Mouse (Mus musculus) heart, embryonic 11.5 days (tissue): ENCODE measurements around the gene Smarcb1. TPM values are rescaled to one million over a fixed set of nuclear protein-coding genes. Genes with fewer than 3 reads are reported as not detected.

Experiments
- ATAC-seq: fragments of 200-750 bp; cut with Nextera tagmentation; replicated peaks from 2 replicates; pipeline ENCODE4 v1.8.0; 2017; ENCODE audit warnings: moderate library complexity; ENCODE audit not compliant: insufficient number of reproducible peaks, low FRiP score, low TSS enrichment
- H3K27ac ChIP-seq: fragments of 300-500 bp; sonication (generic); 2 replicates; pipeline ENCODE4 v1.5.1; 2014; ENCODE audit warnings: mild to moderate bottlenecking, low read depth, low read length
- H3K27me3 ChIP-seq: fragments of 300-500 bp; sonication (generic); 2 replicates; pipeline ENCODE4 v1.6.1; 2014; ENCODE audit warnings: mild to moderate bottlenecking, low read length, mixed read lengths; ENCODE audit not compliant: control insufficient read depth, insufficient read depth
- H3K36me3 ChIP-seq: fragments of 300-500 bp; sonication (generic); 2 replicates; pipeline ENCODE4 v1.6.1; 2014; ENCODE audit warnings: mild to moderate bottlenecking, low read length, moderate library complexity, mixed read lengths; ENCODE audit not compliant: control insufficient read depth, insufficient read depth
- H3K4me1 ChIP-seq: fragments of 300-500 bp; sonication (generic); 2 replicates; pipeline ENCODE4 v1.6.1; 2014; ENCODE audit warnings: low read length; ENCODE audit not compliant: control insufficient read depth, insufficient read depth
- H3K4me2 ChIP-seq: fragments of 300-500 bp; sonication (generic); 2 replicates; pipeline ENCODE4 v1.6.1; 2014; ENCODE audit warnings: mild to moderate bottlenecking, moderate library complexity
- H3K4me3 ChIP-seq: fragments of 300-500 bp; sonication (generic); 2 replicates; pipeline ENCODE4 v1.5.1; 2014; ENCODE audit warnings: low read depth, low read length
- H3K9ac ChIP-seq: fragments of 300-500 bp; sonication (generic); 2 replicates; pipeline ENCODE4 v1.6.1; 2014; ENCODE audit warnings: mild to moderate bottlenecking, low read depth, low read length, moderate library complexity
- H3K9me3 ChIP-seq: fragments of 300-500 bp; sonication (generic); replicated peaks from 2 replicates; pipeline ENCODE4 v1.6.1; 2016; ENCODE audit warnings: low read length; ENCODE audit not compliant: control insufficient read depth
- WGBS: fragments of 180-500 bp; shearing (Covaris S2); extraction: QIAGEN DNeasy Blood & Tissue Kit; methylation state at CpG from one replicate; pipeline ENCODE4 v1.1.7; 2014; ENCODE audit not compliant: insufficient replicate concordance; 5-methylcytosine and 5-hydroxymethylcytosine counted together
- polyA plus RNA-seq: library from polyadenylated mRNA; unstranded; fragments of >200 nt; fragmentation: Nextera tagmentation; extraction: Ambion mirVana; gene quantifications from 2 replicates; pipeline ENCODE4 v1.2.1, GENCODE M21; 2014

The Smarcb1 gene
- polyA plus RNA-seq, 1 experiment from 2014 or later: 139 TPM

DNA sequence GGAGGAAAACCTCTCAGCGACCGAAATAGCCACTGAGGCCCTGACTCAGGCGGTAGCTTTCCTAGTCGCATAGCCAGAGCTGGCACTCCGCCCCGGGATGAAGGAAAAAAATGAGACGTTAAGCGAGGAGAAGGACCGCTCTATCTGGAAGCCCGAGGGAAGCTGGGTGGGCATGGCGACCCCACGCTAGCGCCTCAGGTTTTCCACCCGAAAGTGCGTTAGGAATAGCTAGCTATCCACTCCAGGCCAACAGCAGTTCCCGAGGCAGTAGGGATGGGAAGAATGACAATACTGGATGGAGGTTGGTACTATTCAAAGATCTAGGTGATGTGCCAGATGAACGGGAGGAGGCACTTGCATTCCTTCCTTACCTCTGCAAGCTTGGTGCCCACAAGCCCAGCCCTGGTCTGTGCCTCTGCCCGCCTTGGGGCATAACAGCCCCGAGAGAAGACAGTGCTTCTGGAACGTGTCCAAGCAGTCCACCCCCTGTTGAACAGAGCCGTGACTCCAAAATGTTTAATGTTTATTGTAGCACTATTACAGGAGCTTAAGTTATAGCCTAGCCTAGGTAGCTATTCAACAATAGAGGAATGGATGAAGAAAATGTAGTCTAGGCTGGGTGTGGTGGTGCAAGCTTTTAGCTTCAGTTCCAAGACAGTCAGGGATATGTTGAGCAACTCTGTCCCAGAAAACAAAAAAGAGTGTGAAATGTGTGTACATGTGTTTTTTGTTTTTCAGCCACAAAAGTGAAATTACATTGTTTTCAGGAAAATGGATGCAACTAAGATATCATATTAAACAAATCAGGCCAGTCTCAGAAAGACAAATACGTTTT, 526 bp upstream of the Smarcb1 start:
- Histone ChIP-seq H3K4me1 (peaks cover 14% of the 10 kb centered on the region), H3K4me3 (peak overlapping the region; percentile 66), H3K27ac (peak overlapping the region; percentile 76), H3K27me3 (peaks cover 4% of the 10 kb centered on the region; the same call in 1 of the 2 replicates), H3K9me3 (no peaks in the 10 kb centered on the region), H3K4me2 (peak overlapping the region; percentile 87), H3K36me3 (no peaks in the 10 kb centered on the region; the same call in 1 of the 2 replicates), H3K9ac (peak overlapping the region; percentile 92)
- WGBS: 6% methylated on average over 22 of the region's 22 CpGs
- 0 out of 2 replicates have a peak, but pooled peaks have one; percentile 32 for ATAC-seq

GRCm38 (mm10) chr10:75919026-75919425, 2.4 kb downstream of the Smarcb1 start:
- H3K27ac ChIP-seq: no peak overlapping the region
- H3K9me3 ChIP-seq: no peaks in the 10 kb centered on the region
- no peak for ATAC-seq
- 81% methylated on average over 5 of the region's 5 CpGs for WGBS
- no peaks in the 10 kb centered on the region for H3K27me3 ChIP-seq
- H3K4me2 ChIP-seq: no peak overlapping the region
- H3K36me3 ChIP-seq: peaks cover 17% of the 10 kb centered on the region
- H3K4me3 ChIP-seq: no peak overlapping the region
- H3K4me1 ChIP-seq: peaks cover 22% of the 10 kb centered on the region
- H3K9ac ChIP-seq: no peak overlapping the region

GRCm38 (mm10) chr10:75916840-75917239, 4.6 kb downstream of the Smarcb1 start:
- Histone ChIP-seq H3K4me1 (peaks cover 26% of the 10 kb centered on the region), H3K27me3 (no peaks in the 10 kb centered on the region), H3K9ac (no peak overlapping the region), H3K4me3 (no peak overlapping the region), H3K27ac (no peak overlapping the region), H3K9me3 (no peaks in the 10 kb centered on the region), H3K36me3 (peaks cover 24% of the 10 kb centered on the region), H3K4me2 (no peak overlapping the region)
- WGBS: 82% methylated on average over 8 of the region's 8 CpGs
- no peak for ATAC-seq

DNA sequence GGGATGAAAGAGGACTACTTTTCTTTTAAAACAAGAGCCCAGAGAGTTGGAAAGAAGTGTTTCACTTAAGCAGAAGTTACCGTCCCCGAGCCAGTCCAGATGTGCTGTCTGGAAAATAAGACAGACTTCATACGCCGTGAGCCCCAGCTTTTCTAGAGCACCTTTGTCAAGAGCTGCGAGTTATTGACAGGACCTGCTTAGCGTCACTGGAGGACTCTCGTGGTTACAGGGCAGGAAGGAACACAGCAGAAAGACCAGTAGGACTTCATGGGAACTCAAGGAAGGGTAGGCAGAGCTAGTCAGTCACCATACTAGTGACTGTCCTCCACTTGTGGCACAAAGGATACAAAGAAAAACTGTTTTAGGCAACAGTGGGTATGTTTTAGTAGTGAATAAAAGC, 5.9 kb downstream of the Smarcb1 start:
- ATAC-seq: no peak
- no peaks in the 10 kb centered on the region for H3K9me3 ChIP-seq
- 45% methylated on average over 7 of the region's 7 CpGs for WGBS

DNA sequence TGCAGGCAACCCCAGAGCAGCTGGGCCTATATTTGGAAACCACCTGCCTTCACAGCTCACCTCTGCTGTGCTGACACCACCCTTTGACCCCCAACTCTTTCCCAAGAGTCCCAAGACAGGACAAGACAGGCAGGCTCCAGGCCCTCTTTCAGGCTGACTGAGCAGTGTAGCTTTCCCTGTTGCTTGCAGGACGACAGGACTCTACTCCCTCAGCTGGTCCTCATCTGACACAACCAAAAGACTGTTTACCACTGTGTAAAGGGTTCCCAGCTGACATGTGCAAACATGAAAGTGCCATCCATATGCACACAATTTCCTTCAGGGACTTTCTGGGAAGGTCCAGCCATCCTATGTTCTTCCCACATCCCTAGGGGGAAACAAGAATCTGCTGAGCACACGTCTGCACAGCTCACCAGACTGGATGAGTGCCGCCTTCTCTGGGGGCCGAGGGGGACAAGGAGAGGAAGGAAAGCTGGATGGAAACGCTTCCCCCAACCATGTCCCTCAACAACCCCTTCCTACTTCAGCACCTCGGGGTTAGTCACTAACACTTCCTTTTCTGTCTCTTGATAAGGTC, 8.3 kb downstream of the Smarcb1 start:
- H3K9me3 ChIP-seq: no peaks in the 10 kb centered on the region
- H3K27me3 ChIP-seq: no peaks in the 10 kb centered on the region
- H3K4me1 ChIP-seq: peaks cover 19% of the 10 kb centered on the region
- H3K36me3 ChIP-seq: peaks cover 44% of the 10 kb centered on the region
- no peak overlapping the region for H3K4me2 ChIP-seq
- 51% methylated on average over 6 of the region's 6 CpGs for WGBS
- ATAC-seq: no peak
- no peak overlapping the region for H3K4me3 ChIP-seq
- no peak overlapping the region for H3K9ac ChIP-seq
- no peak overlapping the region for H3K27ac ChIP-seq

More for the DNA sequence above, 5.9 kb downstream of the Smarcb1 start:
- H3K36me3 ChIP-seq: peaks cover 33% of the 10 kb centered on the region
- H3K4me2 ChIP-seq: no peak overlapping the region
- no peaks in the 10 kb centered on the region for H3K27me3 ChIP-seq
- peak overlapping the region; percentile 35; the same call in 1 of the 2 replicates for H3K27ac ChIP-seq
- no peak overlapping the region for H3K9ac ChIP-seq
- H3K4me3 ChIP-seq: no peak overlapping the region
- peaks cover 26% of the 10 kb centered on the region for H3K4me1 ChIP-seq

- no peak for ATAC-seq
- H3K9me3 ChIP-seq: no peaks in the 10 kb centered on the region
- H3K4me3 ChIP-seq: no peak overlapping the region
- peaks cover 51% of the 10 kb centered on the region for H3K36me3 ChIP-seq
- peaks cover 12% of the 10 kb centered on the region for H3K4me1 ChIP-seq
- WGBS: 90% methylated on average over 2 of the region's 2 CpGs
- H3K9ac ChIP-seq: no peak overlapping the region
- H3K4me2 ChIP-seq: no peak overlapping the region
- H3K27me3 ChIP-seq: no peaks in the 10 kb centered on the region
- H3K27ac ChIP-seq: no peak overlapping the region
Measured at GRCm38 (mm10) chr10:75910698-75911097, 10.7 kb downstream of the Smarcb1 start.

GRCm38 (mm10) chr10:75906882-75907281, 14.5 kb downstream of the Smarcb1 start:
- no peak overlapping the region for H3K9ac ChIP-seq
- ATAC-seq: no peak
- H3K4me3 ChIP-seq: no peak overlapping the region
- H3K27me3 ChIP-seq: no peaks in the 10 kb centered on the region
- peaks cover 54% of the 10 kb centered on the region for H3K36me3 ChIP-seq
- H3K9me3 ChIP-seq: no peaks in the 10 kb centered on the region
- no peak overlapping the region for H3K27ac ChIP-seq
- H3K4me2 ChIP-seq: no peak overlapping the region
- 97% methylated on average over 4 of the region's 4 CpGs for WGBS
- no peaks in the 10 kb centered on the region for H3K4me1 ChIP-seq

DNA sequence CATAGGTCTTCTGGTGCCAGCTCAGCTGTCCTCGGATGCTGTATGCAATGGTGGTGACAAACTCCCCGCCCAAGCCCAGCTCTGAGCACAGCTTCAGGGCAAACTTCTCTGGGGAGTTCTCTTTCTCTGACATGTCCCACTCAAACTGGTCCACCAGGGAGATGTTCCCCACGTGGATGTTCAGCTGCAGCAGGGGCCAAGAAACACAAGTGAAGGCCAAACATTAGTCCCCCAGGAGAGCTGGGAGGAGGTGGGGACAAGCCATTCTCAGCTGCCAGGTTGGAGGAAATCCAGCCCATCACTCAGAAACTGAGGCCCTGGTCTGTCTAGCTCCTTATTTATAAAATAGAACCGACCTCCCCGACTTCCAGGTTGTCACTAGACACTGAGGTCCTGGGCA, 17.0 kb downstream of the Smarcb1 start:
- H3K36me3 ChIP-seq: peaks cover 39% of the 10 kb centered on the region
- no peak overlapping the region for H3K9ac ChIP-seq
- no peaks in the 10 kb centered on the region for H3K9me3 ChIP-seq
- H3K27ac ChIP-seq: no peak overlapping the region
- no peak overlapping the region for H3K4me2 ChIP-seq
- H3K4me1 ChIP-seq: peaks cover 4% of the 10 kb centered on the region; the same call in 1 of the 2 replicates
- no peaks in the 10 kb centered on the region for H3K27me3 ChIP-seq
- no peak for ATAC-seq
- H3K4me3 ChIP-seq: no peak overlapping the region
- 89% methylated on average over 5 of the region's 5 CpGs for WGBS
